Mouse (Mus musculus) hindlimb bud, embryonic 11.5 days (tissue): ENCODE measurements around the gene C9orf72.
A peak's percentile ranks its signal among the peaks of the same experiment; 100 is the strongest.
"Not testable (repeated sequence)": the region's sequence is repeated elsewhere in the genome, so short reads cannot be mapped to it uniquely, and the experiment has no call there.

Source experiments
- DNase-seq: peaks from one replicate; pipeline ENCODE4 v3.0.0-alpha.2; 2012; ENCODE audit warnings: low read depth, low spot score; ENCODE audit errors: extremely low spot score

The C9orf72 gene

DNA sequence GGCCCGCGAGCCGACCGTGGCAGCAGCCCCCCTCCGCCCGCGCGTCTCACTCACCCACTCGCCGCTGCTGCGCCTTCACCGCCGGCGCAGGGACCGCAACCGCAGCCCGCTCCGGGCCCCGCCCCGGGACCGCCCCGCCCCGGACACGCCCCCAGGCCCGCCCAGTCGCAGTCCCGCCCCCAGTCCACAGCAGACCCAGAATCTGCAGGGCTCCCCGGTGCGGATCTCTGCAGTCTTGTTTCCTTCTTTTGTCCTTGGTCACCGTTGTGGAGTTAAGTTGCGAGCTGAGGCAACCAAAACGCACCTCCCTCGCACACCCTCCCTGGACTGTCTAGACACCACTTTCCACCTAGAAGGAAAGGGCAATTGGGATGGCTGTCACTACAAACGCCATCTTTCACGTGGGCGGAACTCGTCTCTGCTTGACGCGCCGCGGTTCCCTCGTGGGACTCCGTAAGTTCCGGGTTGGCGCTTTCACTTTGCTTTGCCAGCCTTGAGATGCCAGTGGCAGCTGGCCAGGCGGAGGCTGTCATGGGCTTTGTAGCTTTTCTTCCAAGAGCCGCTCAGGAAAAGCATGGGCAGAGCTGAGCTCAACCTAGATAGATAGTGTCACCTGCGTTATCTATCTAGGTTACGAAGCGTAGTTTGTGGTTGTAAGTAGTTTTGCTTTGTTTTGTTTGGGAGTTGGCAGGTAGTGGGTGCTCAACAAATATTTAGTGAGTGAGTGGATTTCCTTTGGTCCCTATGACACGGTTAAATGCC, at the start of gene C9orf72:
Gene C9orf72, minus strand, starts transcription at position 442 of the 762 bp plus-strand sequence.
- peak; percentile 74 for DNase-seq

DNA sequence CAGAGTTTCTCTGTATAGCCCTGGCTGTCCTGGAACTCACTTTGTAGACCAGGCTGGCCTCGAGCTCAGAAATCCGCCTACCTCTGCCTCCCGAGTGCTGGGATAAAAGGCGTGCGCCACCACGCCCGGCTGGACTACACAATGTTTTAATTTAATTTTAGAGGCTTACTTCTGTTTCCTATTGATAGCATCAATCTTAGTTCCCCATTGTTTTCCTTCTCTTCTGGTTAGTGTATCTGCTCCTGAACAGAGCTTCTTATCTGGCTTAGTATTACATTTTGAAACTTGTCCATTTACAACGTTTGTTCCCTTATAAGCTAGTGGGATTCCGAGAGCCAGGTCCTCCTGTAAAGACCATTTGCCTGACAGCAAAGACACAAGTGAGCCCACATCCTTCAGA, 33.0 kb upstream of the C9orf72 start:
- DNase-seq, result no peak

DNA sequence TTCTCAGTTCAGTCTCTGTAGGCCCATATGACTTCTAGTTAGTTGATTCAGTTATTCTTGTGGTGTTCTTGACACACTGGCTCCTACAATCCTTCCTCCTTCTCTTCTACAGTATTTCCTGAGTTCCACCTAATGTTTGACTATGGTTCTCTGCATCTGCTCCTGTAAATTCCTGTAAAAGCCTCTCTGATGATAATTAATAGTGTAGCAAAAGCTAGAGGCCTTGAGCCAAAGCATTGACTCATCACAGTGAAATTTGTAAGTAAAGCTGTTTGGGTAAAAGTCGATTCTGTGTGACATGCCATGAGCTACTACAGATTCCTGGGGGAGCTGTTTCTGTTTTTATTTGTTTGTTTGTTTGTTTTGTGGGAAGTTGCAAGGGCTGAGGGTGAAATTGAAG, 18.0 kb upstream of the C9orf72 start:
- DNase-seq, result no peak

DNA sequence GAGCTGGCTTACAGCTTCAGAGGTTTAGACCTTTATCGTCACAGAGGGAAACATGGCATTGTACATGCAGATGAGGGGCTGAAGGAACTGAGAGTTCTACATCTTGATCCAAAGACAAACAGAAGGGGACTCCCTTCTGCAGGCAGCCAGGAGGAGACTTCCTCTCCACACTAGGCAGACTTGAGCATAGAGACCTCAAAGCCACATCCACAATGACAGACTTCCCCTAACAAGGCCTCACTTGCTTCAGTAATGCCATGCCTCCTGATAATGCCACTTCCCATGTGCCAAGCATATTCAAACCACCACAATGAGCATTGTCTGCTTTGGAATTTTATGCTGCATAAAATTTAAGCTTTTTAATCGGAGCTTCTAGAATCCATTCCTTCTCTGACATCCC, 15.8 kb upstream of the C9orf72 start:
- DNase-seq, result no peak

DNA sequence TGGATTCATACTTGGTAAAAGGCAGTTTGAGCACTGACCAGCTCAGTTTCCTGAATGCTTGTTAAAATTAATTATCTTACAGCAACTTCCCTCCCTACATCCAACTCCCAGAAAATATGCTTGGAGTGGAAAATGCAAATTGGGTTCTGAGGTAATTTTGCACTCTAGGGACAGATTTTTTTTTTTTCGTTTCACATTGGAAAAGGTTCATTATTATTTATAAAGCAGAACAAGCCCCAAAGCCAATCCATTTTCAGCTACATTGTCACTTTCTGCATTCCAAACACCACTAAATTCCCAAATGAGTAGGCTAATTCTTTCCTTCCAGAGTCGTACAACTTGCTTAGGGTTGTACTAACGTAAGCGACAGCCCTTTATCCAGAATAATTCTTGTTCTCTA, 12.7 kb upstream of the C9orf72 start:
- no peak for DNase-seq

DNA sequence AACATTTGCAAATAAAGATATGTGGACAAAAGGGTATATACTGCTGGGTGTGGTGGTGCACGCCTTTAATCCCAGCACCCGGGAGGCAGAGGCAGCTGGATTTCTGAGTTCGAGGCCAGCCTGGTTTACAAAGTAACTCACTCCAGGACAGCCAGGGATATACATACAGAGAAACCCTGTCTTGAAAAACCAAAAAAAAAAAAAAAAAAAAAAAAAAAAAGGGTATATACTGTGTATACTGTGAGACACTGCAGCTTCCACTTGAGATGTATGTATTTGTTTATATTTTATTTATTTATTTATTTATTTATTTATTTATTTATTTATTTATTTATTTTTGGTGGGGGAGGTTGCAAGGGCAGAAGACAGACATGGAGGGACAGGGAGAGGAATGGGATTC, 12.3 kb upstream of the C9orf72 start:
- DNase-seq, result not testable (repeated sequence)

DNA sequence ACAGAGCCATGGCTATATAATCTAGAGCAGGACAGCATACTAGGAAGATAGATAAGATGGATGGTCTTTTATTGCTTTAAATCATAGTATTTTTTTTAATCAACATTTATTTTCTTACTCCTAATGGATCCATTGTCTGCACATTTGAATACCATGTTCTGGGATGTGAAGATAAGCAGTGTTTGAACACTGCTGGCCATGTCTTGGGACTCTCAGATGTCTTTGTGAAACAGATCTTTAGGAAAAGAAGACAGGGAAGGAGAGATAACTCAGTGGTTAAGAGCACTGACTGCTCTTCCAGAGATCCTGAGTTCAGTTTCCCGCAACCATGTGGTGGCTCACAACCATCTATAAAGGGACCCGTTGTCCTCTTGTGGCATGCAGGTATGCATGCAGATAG, 10.3 kb upstream of the C9orf72 start:
- no peak for DNase-seq

DNA sequence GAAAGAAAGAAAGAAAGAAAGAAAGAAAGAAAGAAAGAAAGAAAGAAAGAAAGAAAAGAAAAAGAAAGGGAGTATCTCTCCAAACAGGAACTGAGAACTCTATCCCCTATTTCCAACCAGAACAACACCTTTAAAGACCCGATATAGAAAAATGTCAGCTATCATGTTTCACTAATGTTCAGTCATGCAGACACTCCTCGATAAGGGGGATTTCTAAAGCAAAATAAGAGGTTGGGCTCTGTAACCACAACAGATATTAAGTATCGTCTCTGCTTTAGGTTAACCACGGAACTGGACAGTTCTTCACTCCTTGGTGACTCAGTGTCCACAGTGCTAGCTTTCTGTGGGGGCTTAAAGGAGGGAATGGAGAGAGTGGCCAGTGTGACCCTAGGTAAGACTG, 2.3 kb upstream of the C9orf72 start:
- DNase-seq, result no peak

DNA sequence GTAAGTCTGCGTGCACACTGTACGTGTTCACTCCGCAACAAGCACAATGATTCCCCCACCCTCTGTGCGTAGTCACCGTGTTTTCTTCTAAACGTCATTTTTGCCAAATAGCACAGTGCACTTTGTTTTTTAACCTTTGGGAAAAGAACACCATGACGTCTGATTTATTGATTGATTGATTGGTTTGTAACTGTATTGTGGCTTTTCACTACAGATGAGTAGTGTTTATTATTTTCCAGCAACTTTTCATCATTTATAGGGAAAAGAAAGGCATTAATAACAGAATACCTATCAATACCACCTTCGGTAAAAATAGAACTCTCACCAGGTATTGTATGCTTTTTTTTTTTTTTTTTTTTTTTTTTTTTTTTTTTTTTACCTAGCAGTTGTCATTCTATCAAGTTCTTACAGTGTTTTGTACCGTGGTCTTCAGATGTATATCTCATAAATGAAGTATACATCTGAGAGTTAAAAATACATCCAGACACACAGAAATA, 569 bp upstream of the C9orf72 start:
- no peak for DNase-seq

DNA sequence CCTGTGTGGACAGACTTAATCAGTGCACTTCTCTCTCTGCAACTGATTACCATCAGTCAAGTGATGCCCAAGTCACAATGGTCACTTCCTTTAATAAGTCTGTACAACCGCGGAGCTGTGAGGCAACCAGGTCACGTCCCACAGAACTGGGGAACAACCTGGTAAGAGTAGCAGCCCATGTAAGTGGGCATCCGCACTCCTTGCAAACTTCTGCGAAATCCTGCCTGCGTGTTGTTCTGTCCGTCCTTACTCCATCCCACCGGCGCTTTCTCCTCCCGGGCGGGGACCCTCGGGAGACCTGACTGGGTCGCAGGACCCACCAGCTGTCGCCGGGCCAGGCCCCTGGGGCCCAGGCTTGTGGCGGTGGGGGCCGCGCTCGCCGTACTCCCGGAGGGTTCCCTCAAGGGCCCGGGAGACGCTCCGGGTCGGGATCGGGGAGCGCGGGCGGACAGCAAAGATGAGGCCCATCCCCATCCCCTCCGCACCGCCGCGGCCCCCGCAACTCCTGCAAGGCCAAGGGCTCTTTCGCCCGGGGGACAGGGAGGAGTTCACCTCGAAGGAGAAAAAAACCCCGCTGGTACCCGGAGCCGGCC, 738 bp downstream of the C9orf72 start:
- DNase-seq, result no peak

DNA sequence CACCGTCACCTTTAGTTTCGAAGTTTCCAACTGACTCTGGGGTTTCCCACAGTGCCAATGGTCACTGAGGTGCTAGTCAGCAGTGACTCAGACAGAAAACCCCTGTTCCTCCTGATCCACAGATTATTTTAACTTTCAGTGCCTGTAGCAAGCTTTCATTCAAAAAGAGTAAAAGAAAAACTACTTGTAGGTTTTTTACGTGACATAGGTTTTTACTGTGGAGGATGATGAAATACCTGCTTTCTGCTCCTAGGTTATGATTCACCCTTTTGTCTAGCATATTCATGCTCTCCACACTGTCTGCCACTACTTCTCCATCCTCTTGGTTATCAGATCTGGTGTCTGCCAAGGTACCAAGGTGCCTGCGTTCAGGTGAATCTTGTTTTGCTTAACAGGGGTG, 1.9 kb downstream of the C9orf72 start:
- DNase-seq, result no peak

DNA sequence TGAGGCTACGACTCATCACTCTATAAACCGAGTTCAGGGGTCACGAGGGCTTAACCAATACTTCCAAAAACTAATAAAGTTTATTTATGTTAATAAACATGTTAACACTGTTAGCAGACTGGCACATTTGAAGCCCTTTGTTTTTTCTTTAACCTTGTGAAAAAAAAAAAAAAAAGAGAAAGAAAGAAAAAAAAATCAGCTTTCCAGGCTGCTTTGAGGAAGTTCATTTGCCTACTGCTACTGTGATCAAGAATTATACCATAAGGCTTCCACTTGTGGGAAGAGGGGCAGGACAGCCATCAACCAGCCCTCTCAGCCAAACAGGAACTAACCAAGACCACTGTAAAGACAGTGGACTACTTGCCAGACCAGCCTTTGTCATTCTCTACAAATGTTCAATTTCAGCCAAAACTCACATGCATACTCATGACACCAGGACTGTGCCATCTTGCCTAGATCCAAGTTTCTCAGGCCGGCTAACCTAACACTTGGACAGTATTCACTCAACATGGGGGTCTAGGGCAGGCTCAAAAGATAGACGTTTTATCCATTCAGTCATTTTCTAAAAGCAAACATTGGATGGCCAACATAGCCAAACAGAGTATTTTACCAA, 2.5 kb downstream of the C9orf72 start:
- DNase-seq, result no peak

DNA sequence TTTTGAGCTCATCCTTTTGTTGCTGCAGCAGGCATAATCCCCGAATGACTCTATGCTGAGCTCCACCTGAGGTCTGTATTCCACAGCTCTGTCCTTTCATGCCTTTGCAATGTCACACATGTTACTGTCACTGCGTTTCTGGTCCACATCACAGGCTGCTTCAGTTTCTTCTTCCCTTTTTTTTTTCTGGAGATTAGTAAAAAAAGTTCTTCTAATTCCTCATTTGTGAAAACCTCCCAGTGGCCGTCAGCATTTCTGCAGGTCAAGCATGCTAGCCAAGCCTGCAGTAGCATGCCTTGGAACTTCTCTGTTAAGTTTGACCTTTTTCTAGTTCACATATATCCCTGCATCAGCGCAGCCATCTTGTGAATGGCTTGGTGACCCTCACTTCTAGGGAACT, 4.1 kb downstream of the C9orf72 start:
- DNase-seq, result no peak

DNA sequence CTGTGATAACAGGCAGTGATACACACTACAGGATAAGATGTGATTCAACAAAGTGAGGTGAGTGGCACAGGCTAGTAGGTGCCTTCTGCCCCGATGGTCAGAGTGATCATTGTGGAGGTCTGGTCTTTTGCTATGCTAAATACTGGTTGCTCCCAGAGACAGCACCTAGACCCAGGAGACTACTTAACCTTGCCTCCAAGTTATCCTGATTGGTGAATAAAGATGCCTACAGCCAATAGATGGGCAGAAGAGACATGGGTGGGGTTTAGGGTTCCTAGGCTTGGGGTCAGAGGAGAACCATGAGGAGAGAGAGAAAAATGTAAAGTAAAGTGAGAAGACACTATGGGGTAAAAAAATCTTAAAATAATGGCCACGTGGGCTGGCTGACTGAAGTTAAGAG, 4.8 kb downstream of the C9orf72 start:
- DNase-seq, result no peak

DNA sequence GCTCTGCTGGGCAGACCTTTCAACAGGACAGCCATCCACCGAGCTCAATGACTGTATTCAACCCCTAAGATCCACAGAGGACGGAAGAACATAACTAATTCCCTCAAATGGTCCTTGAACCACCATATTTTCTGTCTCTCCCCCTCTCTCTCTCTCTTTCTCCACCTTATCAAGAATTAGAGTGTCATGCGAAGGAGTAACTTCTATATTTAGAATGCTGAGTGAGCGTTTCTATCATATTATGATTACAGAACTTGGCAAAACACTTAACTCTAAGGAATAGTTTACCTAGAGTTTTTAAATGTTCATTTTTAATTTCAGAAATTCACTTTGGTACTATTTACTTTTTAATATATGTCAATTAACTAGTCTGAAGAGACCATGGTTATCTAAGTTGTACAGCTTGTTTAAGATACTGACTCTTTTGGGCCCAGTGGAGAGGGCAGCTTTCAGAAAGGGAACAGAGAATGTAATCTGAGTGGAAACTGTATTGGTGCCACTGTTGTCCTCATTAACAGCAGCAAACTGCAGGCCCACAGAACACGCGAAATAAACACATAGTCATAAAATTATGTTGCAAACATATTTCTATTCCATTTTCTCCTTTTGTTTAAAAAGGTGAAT, 5.8 kb downstream of the C9orf72 start:
- DNase-seq, result no peak

DNA sequence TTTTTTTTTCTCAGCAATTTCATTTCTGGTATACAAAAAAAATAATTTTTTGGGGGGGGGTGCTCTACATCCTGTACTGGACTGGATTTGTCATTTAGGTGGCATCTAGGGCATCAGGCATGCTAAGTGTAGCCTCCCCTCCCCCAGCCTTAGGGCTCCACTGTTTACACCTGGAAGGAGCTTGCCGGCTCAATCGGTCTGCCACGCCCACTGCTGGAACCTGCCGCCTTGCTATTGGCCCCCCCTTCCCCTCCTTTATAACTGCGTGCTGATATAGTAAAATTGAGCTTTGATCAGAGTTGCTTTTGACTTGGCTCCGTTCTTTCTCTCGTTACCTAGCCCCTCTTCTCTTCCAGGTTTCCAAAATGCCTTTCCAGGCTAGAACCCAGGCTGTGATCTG, 21.3 kb downstream of the C9orf72 start:
- no peak for DNase-seq

DNA sequence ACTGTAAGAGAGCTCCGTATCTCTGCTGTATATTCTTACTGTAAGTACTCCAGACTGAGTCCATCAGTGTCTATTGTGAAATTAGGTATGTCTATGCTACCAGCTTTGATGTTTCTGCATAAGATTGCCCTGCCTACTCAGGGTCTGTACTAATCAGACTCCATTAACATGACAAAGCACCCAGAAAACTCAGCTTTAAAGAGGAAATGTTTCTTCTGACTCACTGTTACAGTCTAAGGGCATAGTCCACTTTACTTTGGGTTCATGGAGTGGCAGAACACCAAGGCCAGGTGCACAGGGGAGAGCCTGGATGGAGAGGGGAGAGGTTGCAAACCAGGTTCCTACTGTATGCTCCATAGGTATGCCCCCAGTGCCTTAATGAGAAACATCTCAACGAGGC, 22.3 kb downstream of the C9orf72 start:
- no peak for DNase-seq

DNA sequence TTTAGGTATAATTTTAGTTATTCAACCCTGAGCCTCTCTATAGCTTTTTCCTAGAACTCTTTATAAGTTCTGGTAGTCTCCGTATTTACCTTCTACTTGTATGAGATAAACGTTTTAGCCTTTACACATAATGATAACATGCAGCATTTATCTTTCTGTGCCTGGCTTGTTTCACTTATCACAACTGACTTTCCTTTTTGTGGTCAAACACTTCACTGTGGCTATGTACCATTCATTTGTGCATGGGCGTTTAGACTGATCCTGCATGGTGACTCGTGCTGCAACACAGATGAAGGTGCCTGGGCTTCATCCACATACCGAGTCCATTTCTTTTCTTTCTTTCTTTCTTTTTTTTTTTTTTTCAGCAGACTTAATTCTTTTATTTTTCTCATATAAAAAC, 24.3 kb downstream of the C9orf72 start:
- no peak for DNase-seq

DNA sequence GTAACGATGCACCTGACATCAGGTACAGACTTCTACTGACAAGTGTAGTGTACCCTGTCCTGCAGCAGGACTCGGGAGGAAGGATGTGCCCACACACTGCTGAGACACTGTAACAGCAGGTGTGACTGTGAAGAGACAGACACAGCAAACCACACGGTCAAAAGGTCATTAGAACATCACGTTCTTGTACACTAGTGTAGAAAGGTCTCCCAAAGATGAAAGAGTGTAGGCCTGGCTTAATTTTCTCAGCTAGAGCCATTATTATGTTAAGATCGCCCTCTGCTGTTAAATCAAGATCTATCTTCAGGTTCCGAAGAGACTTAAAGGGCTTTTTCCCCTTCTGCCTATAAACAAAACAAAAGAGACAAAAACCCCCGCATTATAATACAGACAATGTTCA, 33.2 kb downstream of the C9orf72 start:
- DNase-seq, result no peak

DNA sequence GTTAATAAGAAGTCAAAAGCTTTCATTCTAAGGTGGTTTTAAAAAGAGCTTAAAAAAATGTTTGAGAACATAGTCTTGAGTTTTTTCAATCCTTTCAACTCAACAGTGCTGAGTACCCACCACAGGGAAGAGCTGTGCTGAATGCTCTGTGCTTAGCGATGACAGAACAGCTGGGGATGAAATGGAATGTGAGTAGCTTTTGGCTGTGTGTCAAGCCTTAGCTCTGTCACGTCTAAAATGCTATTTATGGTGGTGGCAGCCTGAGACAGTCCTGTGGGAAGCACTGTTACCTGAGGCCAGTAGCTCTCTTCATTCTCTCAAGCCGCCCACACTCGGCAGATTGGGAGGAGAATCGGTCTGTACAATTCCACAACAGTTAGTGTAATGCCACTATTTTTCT, 36.2 kb downstream of the C9orf72 start:
- DNase-seq, result no peak

DNA sequence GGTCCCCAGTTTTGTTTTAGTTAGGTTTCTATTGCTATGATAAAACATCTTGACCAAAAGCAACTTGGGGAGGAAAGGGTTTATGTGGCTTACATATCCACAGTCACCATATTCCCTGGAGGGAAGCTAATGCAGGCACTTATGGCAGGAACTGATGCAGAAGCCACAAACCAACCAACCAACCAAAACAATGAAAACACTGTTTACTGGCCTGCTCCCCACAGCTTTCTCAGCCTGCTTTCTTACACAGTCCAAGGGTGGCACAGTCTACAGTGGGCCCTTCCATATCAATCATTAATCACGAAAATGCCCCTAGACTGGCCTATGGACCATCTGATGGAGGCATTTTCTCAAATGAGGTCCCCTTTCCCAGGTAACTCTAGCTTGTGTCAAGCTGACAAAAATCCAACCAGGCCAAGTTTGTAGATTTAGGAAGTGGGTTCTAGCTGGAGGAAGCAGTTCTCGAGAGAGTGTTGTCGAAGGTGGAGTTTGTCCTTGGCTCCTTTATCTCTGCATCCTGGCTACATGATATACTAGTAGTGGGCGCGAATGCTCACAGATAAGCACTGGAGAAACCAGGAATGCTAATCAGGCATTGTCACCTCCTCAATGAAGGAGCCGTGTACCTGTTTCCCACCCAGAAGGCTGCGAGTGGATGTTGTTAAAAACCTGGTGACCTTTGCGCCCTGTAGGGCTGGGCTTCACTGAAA, 38.2 kb downstream of the C9orf72 start:
- DNase-seq, result no peak
